Mouse (Mus musculus) liver, embryonic 15.5 days (tissue): ENCODE measurements around the gene Ier5l. TPM values are rescaled to one million over a fixed set of nuclear protein-coding genes. Genes with fewer than 3 reads are reported as not detected.

ENCODE experiments used
- ATAC-seq: fragments of 200-750 bp; cut with Nextera tagmentation; 2 replicates; pipeline ENCODE4 v1.8.0; 2017; ENCODE audit warnings: moderate number of reproducible peaks, mild to moderate bottlenecking, moderate library complexity; ENCODE audit not compliant: insufficient read depth
- H3K27ac ChIP-seq: fragments of 300-500 bp; sonication (generic); replicated peaks from 2 replicates; pipeline ENCODE4 v1.5.1; 2015; ENCODE audit warnings: mild to moderate bottlenecking, inconsistent platforms
- H3K27me3 ChIP-seq: fragments of 300-500 bp; sonication (generic); 2 replicates; pipeline ENCODE4 v1.6.1; 2015; ENCODE audit warnings: mild to moderate bottlenecking, inconsistent platforms
- H3K36me3 ChIP-seq: fragments of 300-500 bp; sonication (generic); replicated peaks from 2 replicates; pipeline ENCODE4 v1.6.1; 2015; ENCODE audit warnings: moderate library complexity, mild to moderate bottlenecking, inconsistent platforms
- H3K4me1 ChIP-seq: fragments of 300-500 bp; sonication (generic); replicated peaks from 2 replicates; pipeline ENCODE4 v1.6.1; 2015; ENCODE audit warnings: inconsistent platforms
- H3K4me2 ChIP-seq: fragments of 300-500 bp; sonication (generic); 2 replicates; pipeline ENCODE4 v1.6.1; 2015; ENCODE audit warnings: moderate library complexity, mild to moderate bottlenecking, inconsistent platforms
- H3K4me3 ChIP-seq: fragments of 300-500 bp; sonication (generic); replicated peaks from 2 replicates; pipeline ENCODE4 v1.5.1; 2015; ENCODE audit warnings: mild to moderate bottlenecking, inconsistent platforms
- H3K9ac ChIP-seq: fragments of 300-500 bp; sonication (generic); 2 replicates; pipeline ENCODE4 v1.6.1; 2015; ENCODE audit warnings: moderate library complexity, mild to moderate bottlenecking, inconsistent platforms
- H3K9me3 ChIP-seq: fragments of 300-500 bp; sonication (generic); replicated peaks from 2 replicates; pipeline ENCODE4 v1.6.1; 2016; ENCODE audit warnings: inconsistent platforms
- WGBS: fragments of 180-500 bp; shearing (Covaris S2); methylation state at CpG from one replicate; pipeline ENCODE4 v1.1.7; 2015; ENCODE audit warnings: mixed read lengths; ENCODE audit not compliant: insufficient replicate concordance; 5-methylcytosine and 5-hydroxymethylcytosine counted together
- polyA plus RNA-seq: library from polyadenylated mRNA; unstranded; fragments of >200 nt; fragmentation: Nextera tagmentation; extraction: Ambion mirVana; gene quantifications from 2 replicates; pipeline ENCODE4 v1.2.1, GENCODE M21; 2015

Gene Ier5l
- polyA plus RNA-seq, 1 experiment from 2014 or later, result 0.16 TPM

GRCm38 (mm10) chr2:30469796-30470142 is 4.2 kb downstream of the Ier5l start:
- no peaks in the 10 kb centered on the region for H3K9me3 ChIP-seq
- peak overlapping the region; percentile 28 for H3K4me3 ChIP-seq
- H3K36me3 ChIP-seq, result no peaks in the 10 kb centered on the region
- H3K27ac ChIP-seq, result no peak overlapping the region
- peaks cover 40% of the 10 kb centered on the region for H3K4me1 ChIP-seq
- peaks cover 77% of the 10 kb centered on the region for H3K27me3 ChIP-seq
- H3K4me2 ChIP-seq, result peak overlapping the region; percentile 64
- WGBS, result under 1% methylated on average over 19 of the region's 19 CpGs
- no peak overlapping the region for H3K9ac ChIP-seq
- ATAC-seq, result no peak

DNA sequence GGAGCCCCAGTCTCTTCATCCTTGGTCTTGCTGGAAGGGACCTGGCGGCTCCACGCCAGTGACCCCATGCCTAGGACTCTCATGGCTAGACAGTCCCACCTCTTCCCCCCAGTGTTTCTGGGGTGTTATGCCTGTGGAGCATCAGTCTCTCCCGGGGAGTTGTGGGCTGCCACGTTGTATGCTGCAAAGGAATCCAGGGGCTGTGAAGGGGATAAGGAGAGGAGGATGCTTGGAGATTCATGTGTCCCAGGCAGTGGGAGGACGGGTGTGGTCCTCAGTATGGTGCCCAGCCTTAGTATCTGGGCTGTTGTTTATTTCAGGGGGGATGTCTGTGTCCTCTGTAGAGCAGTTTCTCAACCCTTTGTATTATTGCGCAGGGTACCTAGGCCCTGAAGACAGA is 5.0 kb downstream of the Ier5l start:
- Histone ChIP-seq H3K4me1 (peaks cover 39% of the 10 kb centered on the region), H3K27ac (no peak overlapping the region), H3K4me3 (no peak overlapping the region), H3K4me2 (no peak overlapping the region), H3K9me3 (no peaks in the 10 kb centered on the region), H3K9ac (no peak overlapping the region), H3K27me3 (peaks cover 69% of the 10 kb centered on the region), H3K36me3 (no peaks in the 10 kb centered on the region)
- 47% methylated on average over 6 of the region's 6 CpGs for WGBS
- no peak for ATAC-seq

GRCm38 (mm10) chr2:30466787-30467186 is 7.2 kb downstream of the Ier5l start:
- Histone ChIP-seq H3K36me3 (no peaks in the 10 kb centered on the region), H3K9ac (no peak overlapping the region), H3K4me3 (no peak overlapping the region), H3K4me2 (no peak overlapping the region), H3K4me1 (peaks cover 36% of the 10 kb centered on the region), H3K27me3 (peaks cover 47% of the 10 kb centered on the region), H3K9me3 (no peaks in the 10 kb centered on the region), H3K27ac (no peak overlapping the region)
- no peak for ATAC-seq
- WGBS, result 50% methylated on average over 4 of the region's 4 CpGs

- H3K27ac ChIP-seq, result peak overlapping the region; percentile 43; the same call in 1 of the 2 replicates
- H3K9me3 ChIP-seq, result no peaks in the 10 kb centered on the region
- no peak for ATAC-seq
- peak overlapping the region; percentile 54 for H3K4me3 ChIP-seq
- H3K4me1 ChIP-seq, result peaks cover 19% of the 10 kb centered on the region
- no peaks in the 10 kb centered on the region for H3K36me3 ChIP-seq
- 37% methylated on average over 5 of the region's 5 CpGs for WGBS
- peaks cover 23% of the 10 kb centered on the region for H3K27me3 ChIP-seq
- peak overlapping the region; percentile 3; the same call in 1 of the 2 replicates for H3K9ac ChIP-seq
- peak overlapping the region; percentile 61 for H3K4me2 ChIP-seq
These were observed 9.6 kb downstream of the Ier5l start for GRCm38 (mm10) chr2:30464411-30464810.

DNA sequence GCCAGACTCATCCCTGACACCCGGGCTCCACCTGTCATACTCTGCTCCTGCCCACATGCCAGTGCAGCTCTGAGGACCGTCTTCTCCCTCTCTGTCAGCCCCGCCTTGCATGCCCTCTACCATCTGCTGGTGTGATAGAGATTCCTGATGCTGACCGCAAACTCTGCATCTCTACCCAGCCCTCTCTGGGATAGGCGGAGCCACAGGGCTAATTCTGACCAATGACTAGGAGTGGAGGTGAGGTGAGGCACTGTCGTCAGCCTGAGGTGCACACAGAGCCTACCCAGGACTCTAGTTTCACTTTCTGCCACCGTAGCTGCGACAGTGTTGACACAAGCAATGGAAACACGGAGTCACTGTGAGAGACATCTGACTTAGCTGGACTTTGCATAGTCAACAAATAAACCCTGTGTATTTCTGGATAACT is 10.1 kb downstream of the Ier5l start:
- Histone ChIP-seq H3K4me1 (peaks cover 19% of the 10 kb centered on the region), H3K9ac (peak overlapping the region; percentile 3; the same call in 1 of the 2 replicates), H3K9me3 (no peaks in the 10 kb centered on the region), H3K4me3 (peak overlapping the region; percentile 54), H3K36me3 (0 out of 2 replicates have a peak, but pooled peaks cover 4% of the 10 kb centered on the region), H3K27ac (peak overlapping the region; percentile 61; the same call in 1 of the 2 replicates), H3K4me2 (peak overlapping the region; percentile 61), H3K27me3 (peaks cover 18% of the 10 kb centered on the region)
- WGBS, result under 1% methylated on average over 9 of the region's 9 CpGs
- ATAC-seq, result peak; percentile 94

- no peaks in the 10 kb centered on the region for H3K9me3 ChIP-seq
- 18% methylated on average over 5 of the region's 5 CpGs for WGBS
- H3K36me3 ChIP-seq, result 0 out of 2 replicates have a peak, but pooled peaks cover 5% of the 10 kb centered on the region
- ATAC-seq, result 0 out of 2 replicates have a peak, but pooled peaks have one; percentile 1
- H3K27me3 ChIP-seq, result peaks cover 13% of the 10 kb centered on the region
- H3K27ac ChIP-seq, result peak overlapping the region; percentile 61; the same call in 1 of the 2 replicates
- peak overlapping the region; percentile 61 for H3K4me2 ChIP-seq
- peak overlapping the region; percentile 54 for H3K4me3 ChIP-seq
- peaks cover 19% of the 10 kb centered on the region for H3K4me1 ChIP-seq
- H3K9ac ChIP-seq, result peak overlapping the region; percentile 3; the same call in 1 of the 2 replicates
These were observed 10.7 kb downstream of the Ier5l start for GRCm38 (mm10) chr2:30463341-30463761.

- WGBS, result 82% methylated on average over 6 of the region's 6 CpGs
- Histone ChIP-seq H3K9me3 (no peaks in the 10 kb centered on the region), H3K27ac (no peak overlapping the region), H3K36me3 (0 out of 2 replicates have a peak, but pooled peaks cover 5% of the 10 kb centered on the region), H3K27me3 (no peaks in the 10 kb centered on the region), H3K9ac (no peak overlapping the region), H3K4me3 (no peak overlapping the region), H3K4me2 (no peak overlapping the region), H3K4me1 (peaks cover 14% of the 10 kb centered on the region)
- no peak for ATAC-seq
These were observed 14.8 kb downstream of the Ier5l start for GRCm38 (mm10) chr2:30459241-30459640.

- 78% methylated on average over 6 of the region's 6 CpGs for WGBS
- H3K9ac ChIP-seq, result no peak overlapping the region
These were observed 15.7 kb downstream of the Ier5l start for GRCm38 (mm10) chr2:30458349-30458748.

GRCm38 (mm10) chr2:30456104-30456980 is 17.7 kb downstream of the Ier5l start:
- Histone ChIP-seq H3K9ac (no peak overlapping the region), H3K27ac (no peak overlapping the region), H3K4me1 (no peaks in the 10 kb centered on the region), H3K36me3 (peaks cover 11% of the 10 kb centered on the region; the same call in 1 of the 2 replicates), H3K9me3 (no peaks in the 10 kb centered on the region), H3K27me3 (no peaks in the 10 kb centered on the region), H3K4me3 (no peak overlapping the region), H3K4me2 (no peak overlapping the region)
- ATAC-seq, result no peak
- 64% methylated on average over 13 of the region's 13 CpGs for WGBS

More at GRCm38 (mm10) chr2:30458349-30458748, 15.7 kb downstream of the Ier5l start:
- Histone ChIP-seq H3K27ac (no peak overlapping the region), H3K9me3 (no peaks in the 10 kb centered on the region), H3K4me3 (no peak overlapping the region), H3K27me3 (no peaks in the 10 kb centered on the region), H3K36me3 (peaks cover 10% of the 10 kb centered on the region; the same call in 1 of the 2 replicates), H3K4me1 (peaks cover 6% of the 10 kb centered on the region), H3K4me2 (no peak overlapping the region)
- ATAC-seq, result no peak

- H3K27me3 ChIP-seq, result no peaks in the 10 kb centered on the region
- WGBS, result 36% methylated on average over 5 of the region's 5 CpGs
- ATAC-seq, result no peak
These were observed 19.4 kb downstream of the Ier5l start for GRCm38 (mm10) chr2:30454587-30454986.

DNA sequence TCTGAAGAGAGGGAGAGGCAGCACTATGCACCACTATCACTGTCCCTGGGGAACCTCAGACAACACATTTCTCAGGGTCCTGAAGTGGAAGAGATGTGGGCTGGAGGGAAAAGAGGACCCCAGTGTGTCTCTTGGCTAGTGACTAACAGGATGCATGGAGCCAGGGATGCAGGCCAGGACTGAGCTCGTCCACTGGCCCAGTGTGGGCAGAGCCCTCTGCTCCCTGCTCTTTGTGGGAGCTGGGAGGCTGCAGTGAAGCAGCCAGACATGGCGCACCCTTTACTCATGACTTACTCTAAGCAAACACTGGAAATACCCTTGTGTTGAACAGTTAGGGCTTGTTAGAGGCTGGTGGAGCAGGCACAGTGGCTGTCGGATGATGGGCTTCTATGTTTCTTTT is 20.4 kb downstream of the Ier5l start:
- Histone ChIP-seq H3K4me3 (no peak overlapping the region), H3K9ac (no peak overlapping the region), H3K9me3 (0 out of 2 replicates have a peak, but pooled peaks cover 6% of the 10 kb centered on the region), H3K36me3 (peaks cover 31% of the 10 kb centered on the region), H3K27me3 (no peaks in the 10 kb centered on the region), H3K4me2 (no peak overlapping the region), H3K27ac (no peak overlapping the region), H3K4me1 (no peaks in the 10 kb centered on the region)
- no peak for ATAC-seq
- whole genome bisulfite sequencing, result 84% methylated on average over 3 of the region's 3 CpGs

More at GRCm38 (mm10) chr2:30454587-30454986, 19.4 kb downstream of the Ier5l start:
- Histone ChIP-seq H3K4me1 (no peaks in the 10 kb centered on the region), H3K4me2 (no peak overlapping the region), H3K9me3 (0 out of 2 replicates have a peak, but pooled peaks cover 3% of the 10 kb centered on the region), H3K4me3 (no peak overlapping the region), H3K9ac (no peak overlapping the region), H3K27ac (no peak overlapping the region), H3K36me3 (peaks cover 26% of the 10 kb centered on the region)
